Mouse (Mus musculus): ENCODE data around the gene Aspg. TPM values are rescaled to one million over a fixed set of nuclear protein-coding genes. Genes with fewer than 3 reads are reported as not detected.

Gene Aspg
- polyA plus RNA-seq, 2 experiments: 0.09 TPM; not detected in 1

GRCm38 (mm10) chr12:112171657-112172056, 65.2 kb downstream of the Aspg start:
- 68% methylated on average over 1 of the region's 1 CpGs for WGBS (ENCODE audit: insufficient replicate concordance)
- no peak for DNase-seq (ENCODE audit: low read depth in 3 of 3, low spot score in 3 of 3)
- ATAC-seq (ENCODE audit: insufficient read depth): no peak
- no peaks in the 10 kb centered on the region for H3K9me3 ChIP-seq (ENCODE audit: control insufficient read depth, low read length)
- H3K4me1 ChIP-seq (replicated peaks; ENCODE audit: control insufficient read depth in 2 of 2, insufficient read depth in 2 of 2, low read length in 1 of 2): no peaks in the 10 kb centered on the region
- H3K4me3 ChIP-seq (ENCODE audit: insufficient read depth in 1 of 2, low read depth in 2 of 2, low read length in 2 of 2): no peak overlapping the region
- no peak for TF ChIP-seq CTCF (IDR thresholded peaks at IDR 0.05; ENCODE audit: low read depth)
- no peak for TF ChIP-seq EP300 (IDR thresholded peaks at IDR 0.05; ENCODE audit: low read depth)
- H3K27me3 ChIP-seq (ENCODE audit: control insufficient read depth, insufficient read depth, low read length): no peaks in the 10 kb centered on the region
- H3K9ac ChIP-seq (replicated peaks): no peak overlapping the region
- H3K27ac ChIP-seq: no peak overlapping the region
- no peaks in the 10 kb centered on the region for H3K36me3 ChIP-seq (replicated peaks; ENCODE audit: control insufficient read depth, insufficient read depth, low read depth)
- H3K4me2 ChIP-seq (ENCODE audit: low read depth): no peak overlapping the region

GRCm38 (mm10) chr12:112172214-112172613, 65.7 kb downstream of the Aspg start:
- H3K4me2 ChIP-seq (ENCODE audit: low read depth): no peak overlapping the region
- DNase-seq (ENCODE audit: low read depth in 3 of 3, low spot score in 3 of 3) (no peak), ATAC-seq (ENCODE audit: insufficient read depth) (no peak)
- no peaks in the 10 kb centered on the region for H3K4me1 ChIP-seq (replicated peaks; ENCODE audit: control insufficient read depth in 2 of 2, insufficient read depth in 2 of 2, low read length in 1 of 2)
- H3K27ac ChIP-seq: no peak overlapping the region
- no peaks in the 10 kb centered on the region for H3K27me3 ChIP-seq (ENCODE audit: control insufficient read depth, insufficient read depth, low read length)
- WGBS (ENCODE audit: insufficient replicate concordance): 65% methylated on average over 8 of the region's 8 CpGs
- H3K9ac ChIP-seq (replicated peaks): no peak overlapping the region
- no peak for TF ChIP-seq CTCF (IDR thresholded peaks at IDR 0.05; ENCODE audit: low read depth)
- no peak for TF ChIP-seq EP300 (IDR thresholded peaks at IDR 0.05; ENCODE audit: low read depth)
- H3K36me3 ChIP-seq (replicated peaks; ENCODE audit: control insufficient read depth, insufficient read depth, low read depth): no peaks in the 10 kb centered on the region
- H3K9me3 ChIP-seq (ENCODE audit: control insufficient read depth, low read length): no peaks in the 10 kb centered on the region
- H3K4me3 ChIP-seq (ENCODE audit: insufficient read depth in 1 of 2, low read depth in 2 of 2, low read length in 2 of 2): no peak overlapping the region

MicroRNAs encoded within 50 kb of the gene (microRNA counts, 519-probe panel; counts per million panel counts)
- 69.9 counts per million for microRNA mmu-miR-203

Small RNA genes within 50 kb of the gene (microRNA-seq; reads per million reads assigned to microRNA genes)
- 411 reads per million, percentile 64 among the genes with 10 or more reads in this experiment for gene Mir203
- gene Mir3073a: not detected
- gene Mir3073b: not detected

Other genes starting within 250 kb of the Aspg start
- 2.5 and 2.8 TPM in 2 replicates for gene Ppp1r13b, start 198.6 kb upstream of the Aspg start, polyA plus RNA-seq (2012; rRNA removed)
- gene Ppp1r13b, start 198.6 kb upstream of the Aspg start, polyA plus RNA-seq (2014; fragmentation: Nextera tagmentation; extraction: Ambion mirVana): 2.9 and 3.6 TPM in 2 replicates
- 139 and 170 TPM in 2 replicates for gene Atp5mpl, start 139.7 kb upstream of the Aspg start, polyA plus RNA-seq (2012; rRNA removed)
- gene Atp5mpl, start 139.7 kb upstream of the Aspg start, polyA plus RNA-seq (2014; fragmentation: Nextera tagmentation; extraction: Ambion mirVana): 631 and 642 TPM in 2 replicates
- gene Tdrd9, start 135.1 kb upstream of the Aspg start, polyA plus RNA-seq (2012; rRNA removed): 0.01 and 0.06 TPM in 2 replicates
- 0.04 TPM in 1 of 2 replicates, not detected in the other for gene Tdrd9, start 135.1 kb upstream of the Aspg start, polyA plus RNA-seq (2014; fragmentation: Nextera tagmentation; extraction: Ambion mirVana)
- gene Rd3l, start 125.4 kb upstream of the Aspg start, polyA plus RNA-seq (2012; rRNA removed): not detected in 2 replicates
- gene Rd3l, start 125.4 kb upstream of the Aspg start, polyA plus RNA-seq (2014; fragmentation: Nextera tagmentation; extraction: Ambion mirVana): not detected in 2 replicates
- 0.26 TPM in 2 replicates for gene Kif26a, start 39.5 kb downstream of the Aspg start, polyA plus RNA-seq (2012; rRNA removed)
- gene Kif26a, start 39.5 kb downstream of the Aspg start, polyA plus RNA-seq (2014; fragmentation: Nextera tagmentation; extraction: Ambion mirVana): 0.03 and 0.08 TPM in 2 replicates